Mouse (Mus musculus): ENCODE measurements around the gene Metap1d. TPM values are rescaled to one million over a fixed set of nuclear protein-coding genes. Genes with fewer than 3 reads are reported as not detected.

The Metap1d gene
- polyA plus RNA-seq, 1 experiment from 2014 or later, result 32.7 TPM

DNA sequence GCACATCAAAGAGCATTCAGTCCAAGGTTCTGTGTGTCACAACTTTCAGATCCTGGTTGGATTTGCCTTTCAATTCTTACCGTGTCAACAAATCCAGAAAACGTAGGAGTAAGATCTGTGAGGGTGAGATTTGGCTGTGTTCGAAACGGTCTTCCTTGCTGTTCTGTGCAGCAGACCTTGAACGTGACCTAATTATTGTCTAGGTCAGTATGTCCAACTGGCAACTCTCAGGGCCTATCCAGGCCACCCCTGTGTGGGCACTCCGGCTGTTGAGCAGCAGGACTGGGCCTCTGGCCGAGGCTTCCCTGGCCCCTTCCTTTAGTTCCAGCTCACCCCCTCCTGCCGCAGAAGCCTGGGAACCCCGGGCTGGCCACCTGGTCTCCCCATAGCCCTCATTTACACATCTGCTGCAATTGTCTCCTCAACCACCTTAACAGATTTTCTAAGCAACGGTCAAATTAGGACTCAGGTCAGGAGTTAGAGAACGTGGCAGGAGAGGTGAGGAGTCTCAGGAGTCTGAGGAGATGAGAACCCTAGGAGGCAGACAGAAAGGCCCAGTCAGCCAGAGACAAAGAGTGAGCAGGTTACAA, 13.9 kb downstream of the Metap1d start:
- Histone ChIP-seq H3K4me2 (replicated peaks) (no peak overlapping the region), H3K36me3 (replicated peaks; ENCODE audit: control insufficient read depth, insufficient read depth) (no peaks in the 10 kb centered on the region), H3K9me3 (ENCODE audit: control insufficient read depth, low read length) (no peaks in the 10 kb centered on the region), H3K27me3 (ENCODE audit: control insufficient read depth, insufficient read depth, low read length) (no peaks in the 10 kb centered on the region), H3K9ac (no peak overlapping the region), H3K4me3 (replicated peaks; ENCODE audit: low read length) (no peak overlapping the region), H3K4me1 (replicated peaks; ENCODE audit: control insufficient read depth, insufficient read depth, low read length) (peaks cover 6% of the 10 kb centered on the region), H3K27ac (no peak overlapping the region)
- DNase-seq (ENCODE audit: low spot score) (no peak), ATAC-seq (ENCODE audit: low FRiP score) (no peak)
- WGBS, result 56% methylated on average over 11 of the region's 11 CpGs

DNA sequence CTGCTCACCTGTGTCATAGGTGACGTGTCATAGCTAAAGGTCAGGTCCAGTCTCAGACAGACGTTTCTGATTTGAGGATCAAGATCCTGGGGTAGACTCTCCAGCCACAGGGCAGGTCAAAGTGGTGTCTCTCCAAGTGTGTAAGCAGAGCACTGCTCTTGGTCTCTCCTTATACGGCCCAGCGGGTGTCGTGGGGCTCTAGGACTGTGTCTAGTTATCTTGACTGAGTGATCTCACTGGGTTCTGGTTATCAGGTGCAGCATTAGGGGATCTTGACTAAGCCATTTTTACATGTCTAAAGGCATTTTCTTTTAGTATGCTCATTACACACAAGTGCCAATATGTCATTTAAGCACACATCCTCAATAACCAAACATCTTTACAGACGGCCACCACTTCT, 18.0 kb downstream of the Metap1d start:
- no peak for ATAC-seq (ENCODE audit: low FRiP score)
- H3K4me2 ChIP-seq (replicated peaks), result no peak overlapping the region
- 93% methylated on average over 6 of the region's 6 CpGs for WGBS

DNA sequence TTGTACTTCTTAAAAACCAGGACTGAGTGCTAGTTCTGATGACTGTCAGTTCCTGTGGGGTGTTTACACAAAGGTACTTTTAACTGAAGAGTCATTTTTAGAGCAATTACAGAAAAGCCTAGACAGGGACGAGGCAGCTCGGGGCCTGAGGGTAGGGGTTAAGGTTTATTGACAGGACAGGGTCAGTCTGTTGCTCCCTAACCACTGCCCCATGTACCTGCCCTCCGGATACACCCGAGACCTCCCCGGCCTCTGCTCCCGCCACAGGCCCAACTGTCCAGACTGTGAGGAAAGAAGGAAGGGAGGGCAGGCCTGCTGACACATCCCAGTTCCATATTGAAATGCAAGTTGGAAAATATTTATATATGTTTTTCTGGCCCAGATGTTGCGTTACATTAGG, 20.8 kb downstream of the Metap1d start:
- WGBS, result 68% methylated on average over 7 of the region's 7 CpGs
- ATAC-seq (ENCODE audit: low FRiP score) (no peak), DNase-seq (ENCODE audit: low spot score) (no peak)
- H3K9ac ChIP-seq, result no peak overlapping the region
- no peaks in the 10 kb centered on the region for H3K36me3 ChIP-seq (replicated peaks; ENCODE audit: control insufficient read depth, insufficient read depth)
- no peaks in the 10 kb centered on the region for H3K9me3 ChIP-seq (ENCODE audit: control insufficient read depth, low read length)
- no peak overlapping the region for H3K4me3 ChIP-seq (replicated peaks; ENCODE audit: low read length)
- 0 out of 2 replicates have a peak, but pooled peaks cover 3% of the 10 kb centered on the region for H3K4me1 ChIP-seq (replicated peaks; ENCODE audit: control insufficient read depth, insufficient read depth, low read length)
- H3K4me2 ChIP-seq (replicated peaks), result no peak overlapping the region
- H3K27me3 ChIP-seq (ENCODE audit: control insufficient read depth, insufficient read depth, low read length), result no peaks in the 10 kb centered on the region
- H3K27ac ChIP-seq, result no peak overlapping the region

More for the DNA sequence above, 18.0 kb downstream of the Metap1d start:
- no peak overlapping the region for H3K4me3 ChIP-seq (replicated peaks; ENCODE audit: low read length)
- H3K27ac ChIP-seq, result no peak overlapping the region
- no peaks in the 10 kb centered on the region for H3K9me3 ChIP-seq (ENCODE audit: control insufficient read depth, low read length)
- H3K9ac ChIP-seq, result no peak overlapping the region
- DNase-seq (ENCODE audit: low spot score), result no peak
- no peaks in the 10 kb centered on the region for H3K27me3 ChIP-seq (ENCODE audit: control insufficient read depth, insufficient read depth, low read length)
- peaks cover 6% of the 10 kb centered on the region for H3K4me1 ChIP-seq (replicated peaks; ENCODE audit: control insufficient read depth, insufficient read depth, low read length)
- H3K36me3 ChIP-seq (replicated peaks; ENCODE audit: control insufficient read depth, insufficient read depth), result no peaks in the 10 kb centered on the region

DNA sequence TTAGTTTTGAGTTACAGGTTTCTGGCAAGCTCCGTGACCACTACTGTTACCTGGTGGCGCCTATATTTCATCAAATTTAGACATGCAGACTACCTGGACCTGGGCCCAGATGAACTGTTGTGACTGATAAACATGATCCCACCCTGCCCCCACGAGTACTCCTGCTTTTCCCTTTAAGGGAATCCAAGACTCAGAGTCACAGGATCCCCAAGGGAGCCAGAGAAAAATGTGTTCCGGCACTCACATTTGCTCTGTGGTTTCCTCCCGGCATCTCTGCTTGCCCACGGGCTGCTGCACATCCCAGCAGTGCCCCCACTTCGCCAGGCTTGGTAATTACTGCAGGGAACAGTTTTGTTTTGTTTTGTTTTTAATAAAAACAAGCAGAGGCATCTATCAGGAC, 21.3 kb downstream of the Metap1d start:
- H3K27me3 ChIP-seq (ENCODE audit: control insufficient read depth, insufficient read depth, low read length), result no peaks in the 10 kb centered on the region
- 0 out of 2 replicates have a peak, but pooled peaks cover 3% of the 10 kb centered on the region for H3K4me1 ChIP-seq (replicated peaks; ENCODE audit: control insufficient read depth, insufficient read depth, low read length)
- no peaks in the 10 kb centered on the region for H3K9me3 ChIP-seq (ENCODE audit: control insufficient read depth, low read length)
- no peak overlapping the region for H3K4me3 ChIP-seq (replicated peaks; ENCODE audit: low read length)
- no peak for DNase-seq (ENCODE audit: low spot score)
- no peaks in the 10 kb centered on the region for H3K36me3 ChIP-seq (replicated peaks; ENCODE audit: control insufficient read depth, insufficient read depth)
- no peak overlapping the region for H3K27ac ChIP-seq
- no peak overlapping the region for H3K4me2 ChIP-seq (replicated peaks)
- ATAC-seq (ENCODE audit: low FRiP score), result no peak
- 37% methylated on average over 7 of the region's 7 CpGs for WGBS
- H3K9ac ChIP-seq, result no peak overlapping the region

DNA sequence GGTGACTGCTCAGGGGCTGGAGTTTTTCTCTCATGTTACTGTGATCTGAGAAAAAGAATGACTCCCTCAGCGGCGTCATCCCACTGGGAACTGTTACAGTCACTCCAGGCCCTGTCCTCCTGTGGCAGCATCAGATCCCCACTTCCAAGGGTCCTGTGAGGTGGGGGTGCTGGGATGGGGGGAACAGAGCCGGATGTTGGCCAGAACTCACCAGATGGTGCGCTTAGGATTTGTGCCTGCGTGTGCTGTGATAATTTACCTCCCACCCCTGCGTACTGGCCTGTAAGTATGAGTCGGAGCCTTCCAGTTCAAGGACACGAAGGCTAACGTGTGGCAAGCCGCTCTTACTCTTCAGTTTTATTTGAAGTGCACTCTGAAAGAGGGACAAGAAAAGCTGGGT, 22.2 kb downstream of the Metap1d start:
- Histone ChIP-seq H3K4me1 (replicated peaks; ENCODE audit: control insufficient read depth, insufficient read depth, low read length) (0 out of 2 replicates have a peak, but pooled peaks cover 3% of the 10 kb centered on the region), H3K27me3 (ENCODE audit: control insufficient read depth, insufficient read depth, low read length) (no peaks in the 10 kb centered on the region), H3K9me3 (ENCODE audit: control insufficient read depth, low read length) (no peaks in the 10 kb centered on the region), H3K9ac (no peak overlapping the region), H3K36me3 (replicated peaks; ENCODE audit: control insufficient read depth, insufficient read depth) (no peaks in the 10 kb centered on the region), H3K4me3 (replicated peaks; ENCODE audit: low read length) (no peak overlapping the region), H3K4me2 (replicated peaks) (no peak overlapping the region), H3K27ac (no peak overlapping the region)
- ATAC-seq (ENCODE audit: low FRiP score) (no peak), DNase-seq (ENCODE audit: low spot score) (no peak)
- WGBS, result 82% methylated on average over 10 of the region's 10 CpGs

DNA sequence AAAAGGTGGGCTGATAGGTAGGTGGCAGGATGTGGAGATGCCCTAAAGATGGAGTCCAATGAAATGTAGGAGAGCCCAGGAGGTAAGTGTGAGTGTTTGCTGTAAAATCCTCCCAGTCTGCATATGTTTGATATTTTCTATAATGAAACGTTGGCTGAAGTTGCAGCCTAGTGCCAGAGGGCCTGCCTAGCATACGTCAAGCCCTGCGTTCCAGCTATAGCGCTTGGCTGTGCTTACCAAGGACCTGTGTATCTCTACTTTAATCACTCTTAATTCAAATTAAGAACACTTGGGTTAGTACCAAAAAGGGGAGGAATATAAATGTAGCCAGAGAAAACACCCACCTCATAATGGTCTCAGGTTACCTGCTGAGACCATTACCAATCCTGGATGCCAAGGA, 22.7 kb downstream of the Metap1d start:
- no peak overlapping the region for H3K9ac ChIP-seq
- DNase-seq (ENCODE audit: low spot score) (no peak), ATAC-seq (ENCODE audit: low FRiP score) (no peak)
- H3K4me2 ChIP-seq (replicated peaks), result no peak overlapping the region
- no peak overlapping the region for H3K4me3 ChIP-seq (replicated peaks; ENCODE audit: low read length)
- no peaks in the 10 kb centered on the region for H3K9me3 ChIP-seq (ENCODE audit: control insufficient read depth, low read length)
- H3K27me3 ChIP-seq (ENCODE audit: control insufficient read depth, insufficient read depth, low read length), result no peaks in the 10 kb centered on the region
- 0 out of 2 replicates have a peak, but pooled peaks cover 3% of the 10 kb centered on the region for H3K4me1 ChIP-seq (replicated peaks; ENCODE audit: control insufficient read depth, insufficient read depth, low read length)
- no peak overlapping the region for H3K27ac ChIP-seq
- 88% methylated on average over 4 of the region's 4 CpGs for WGBS
- no peaks in the 10 kb centered on the region for H3K36me3 ChIP-seq (replicated peaks; ENCODE audit: control insufficient read depth, insufficient read depth)

DNA sequence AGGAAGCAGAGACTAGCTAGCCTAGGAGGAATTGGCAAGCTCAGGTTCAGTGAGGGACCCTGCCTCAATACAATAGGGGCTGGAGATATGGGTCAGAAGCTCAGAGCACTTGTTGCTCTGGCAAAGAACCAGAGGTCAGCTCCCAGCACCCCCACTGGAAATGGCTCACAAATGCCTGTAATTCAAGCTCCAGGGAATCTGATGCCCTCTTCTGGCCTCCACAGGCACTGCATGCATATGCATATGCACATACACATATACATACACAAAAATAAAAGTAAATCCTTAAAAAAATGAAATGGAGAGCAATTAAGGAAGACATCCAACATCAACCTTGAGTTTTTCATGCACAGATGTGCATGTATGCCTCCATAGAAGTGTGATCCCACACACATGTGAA, 24.7 kb downstream of the Metap1d start:
- no peak overlapping the region for H3K9ac ChIP-seq
- H3K4me3 ChIP-seq (replicated peaks; ENCODE audit: low read length), result no peak overlapping the region
- H3K4me1 ChIP-seq (replicated peaks; ENCODE audit: control insufficient read depth, insufficient read depth, low read length), result 0 out of 2 replicates have a peak, but pooled peaks cover 3% of the 10 kb centered on the region
- DNase-seq (ENCODE audit: low spot score) (no peak), ATAC-seq (ENCODE audit: low FRiP score) (no peak)
- no peaks in the 10 kb centered on the region for H3K9me3 ChIP-seq (ENCODE audit: control insufficient read depth, low read length)
- no peaks in the 10 kb centered on the region for H3K27me3 ChIP-seq (ENCODE audit: control insufficient read depth, insufficient read depth, low read length)
- H3K27ac ChIP-seq, result no peak overlapping the region
- H3K4me2 ChIP-seq (replicated peaks), result no peak overlapping the region
- no peaks in the 10 kb centered on the region for H3K36me3 ChIP-seq (replicated peaks; ENCODE audit: control insufficient read depth, insufficient read depth)

DNA sequence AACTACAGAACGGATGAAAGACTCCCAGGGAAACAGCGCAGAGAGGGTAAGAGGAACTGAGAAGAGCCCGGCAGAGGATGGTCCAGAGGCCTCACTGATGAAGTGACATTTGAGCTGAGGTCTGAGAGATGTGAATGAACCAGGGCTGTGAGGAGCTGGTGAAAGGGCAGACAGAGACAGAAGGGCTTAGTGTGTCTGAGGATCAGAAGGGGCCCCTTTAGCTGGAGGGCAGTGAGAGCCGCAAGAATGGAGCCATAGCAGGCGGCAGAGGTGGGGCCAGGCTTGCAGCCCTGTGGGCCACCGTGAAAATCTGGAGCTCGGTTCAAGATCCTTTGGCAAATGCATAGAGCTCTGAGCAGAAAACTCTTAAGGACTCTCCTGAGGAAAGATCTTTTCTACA, 26.8 kb downstream of the Metap1d start:
- H3K36me3 ChIP-seq (replicated peaks; ENCODE audit: control insufficient read depth, insufficient read depth), result no peaks in the 10 kb centered on the region
- H3K4me2 ChIP-seq (replicated peaks), result no peak overlapping the region
- no peak for DNase-seq (ENCODE audit: low spot score)
- no peaks in the 10 kb centered on the region for H3K4me1 ChIP-seq (replicated peaks; ENCODE audit: control insufficient read depth, insufficient read depth, low read length)
- H3K4me3 ChIP-seq (replicated peaks; ENCODE audit: low read length), result no peak overlapping the region
- no peaks in the 10 kb centered on the region for H3K27me3 ChIP-seq (ENCODE audit: control insufficient read depth, insufficient read depth, low read length)
- ATAC-seq (ENCODE audit: low FRiP score), result no peak
- H3K27ac ChIP-seq, result no peak overlapping the region
- no peaks in the 10 kb centered on the region for H3K9me3 ChIP-seq (ENCODE audit: control insufficient read depth, low read length)
- H3K9ac ChIP-seq, result no peak overlapping the region
- 9% methylated on average over 7 of the region's 7 CpGs for WGBS

DNA sequence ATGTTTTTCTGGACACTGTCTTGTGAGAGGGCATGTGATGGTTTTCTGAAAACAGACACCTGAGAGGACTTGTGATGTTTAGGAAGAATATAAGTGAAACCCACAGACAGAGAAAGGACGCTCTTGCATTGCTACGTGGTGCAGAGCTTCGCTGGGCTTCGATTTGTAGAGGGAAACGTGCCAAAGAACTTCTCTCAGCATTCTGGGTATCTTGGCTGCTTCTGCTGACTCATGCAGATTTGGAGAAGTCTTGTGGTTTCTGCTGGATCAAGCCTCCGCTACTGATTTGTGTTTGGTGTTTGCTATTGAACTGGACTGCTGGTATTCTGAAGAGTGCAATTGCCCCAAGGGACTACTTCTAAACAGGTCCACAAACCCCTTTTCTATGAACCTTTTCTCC, 28.7 kb downstream of the Metap1d start:
- Histone ChIP-seq H3K4me2 (replicated peaks) (no peak overlapping the region), H3K27ac (no peak overlapping the region), H3K9ac (no peak overlapping the region), H3K27me3 (ENCODE audit: control insufficient read depth, insufficient read depth, low read length) (no peaks in the 10 kb centered on the region), H3K4me1 (replicated peaks; ENCODE audit: control insufficient read depth, insufficient read depth, low read length) (no peaks in the 10 kb centered on the region), H3K9me3 (ENCODE audit: control insufficient read depth, low read length) (no peaks in the 10 kb centered on the region), H3K36me3 (replicated peaks; ENCODE audit: control insufficient read depth, insufficient read depth) (no peaks in the 10 kb centered on the region), H3K4me3 (replicated peaks; ENCODE audit: low read length) (no peak overlapping the region)
- DNase-seq (ENCODE audit: low spot score) (no peak), ATAC-seq (ENCODE audit: low FRiP score) (no peak)
- 84% methylated on average over 6 of the region's 6 CpGs for WGBS
